Mouse (Mus musculus): ENCODE data around the gene Ptpre.
"Not testable (repeated sequence)": the region's sequence is repeated elsewhere in the genome, so short reads cannot be mapped to it uniquely, and the experiment has no call there.

DNA sequence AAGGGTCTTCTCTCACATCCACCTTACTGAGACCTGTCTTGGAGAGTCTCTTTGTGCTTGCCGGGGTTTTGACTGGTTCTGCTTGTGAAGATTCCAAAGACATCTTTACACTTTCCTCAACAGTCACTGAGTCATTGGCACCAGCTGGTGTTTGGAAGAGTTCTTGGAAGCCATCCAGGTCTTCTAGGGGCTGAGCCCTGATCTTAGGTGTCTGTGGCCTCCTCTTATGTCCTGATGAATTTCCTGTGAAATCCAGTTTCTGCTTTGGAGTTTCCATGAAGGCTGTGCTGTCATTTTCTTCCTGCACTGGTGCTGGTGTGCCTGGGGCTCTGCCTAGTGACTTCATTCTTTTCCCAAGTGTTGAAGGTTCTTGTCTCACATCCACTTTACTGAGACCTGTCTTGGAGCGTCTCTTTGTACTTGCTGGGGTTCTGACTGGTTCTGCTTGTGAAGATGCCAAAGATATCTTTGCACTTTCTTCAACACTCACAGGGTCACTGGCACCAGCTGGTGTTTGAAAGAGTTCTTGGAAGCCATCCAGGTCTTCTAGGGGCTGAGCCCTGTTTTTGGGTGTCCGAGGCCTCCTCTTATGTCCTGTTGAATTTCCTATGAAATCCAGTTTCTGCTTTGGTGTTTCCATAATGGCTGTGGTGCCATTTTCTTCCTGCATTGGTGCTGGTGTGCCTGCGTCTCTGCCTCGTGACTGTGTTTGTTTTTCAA is 159.9 kb downstream of the Ptpre start:
- not testable (repeated sequence) for TF ChIP-seq EP300 (optimal IDR thresholded peaks at IDR 0.05); CTCF (IDR thresholded peaks at IDR 0.05; ENCODE audit: low read depth)

All from stomach, postnatal 0 days (tissue).